Mouse (Mus musculus): Measurements from ENCODE around the gene Sh3glb1.
"Not testable (repeated sequence)": the region's sequence is repeated elsewhere in the genome, so short reads cannot be mapped to it uniquely, and the experiment has no call there.

Sh3glb1 gene

GRCm38 (mm10) chr3:144719901-144720747 lies at the start of gene Sh3glb1:
TSS of gene Sh3glb1 (minus strand) at chr3:144720335.
- DNase-seq: peak; percentile 96 to 99

- DNase-seq: no peak
Measured at GRCm38 (mm10) chr3:144765161-144765560, 45.0 kb upstream of the Sh3glb1 start.

- DNase-seq: no peak
Measured at GRCm38 (mm10) chr3:144761454-144761853, 41.3 kb upstream of the Sh3glb1 start.

DNA sequence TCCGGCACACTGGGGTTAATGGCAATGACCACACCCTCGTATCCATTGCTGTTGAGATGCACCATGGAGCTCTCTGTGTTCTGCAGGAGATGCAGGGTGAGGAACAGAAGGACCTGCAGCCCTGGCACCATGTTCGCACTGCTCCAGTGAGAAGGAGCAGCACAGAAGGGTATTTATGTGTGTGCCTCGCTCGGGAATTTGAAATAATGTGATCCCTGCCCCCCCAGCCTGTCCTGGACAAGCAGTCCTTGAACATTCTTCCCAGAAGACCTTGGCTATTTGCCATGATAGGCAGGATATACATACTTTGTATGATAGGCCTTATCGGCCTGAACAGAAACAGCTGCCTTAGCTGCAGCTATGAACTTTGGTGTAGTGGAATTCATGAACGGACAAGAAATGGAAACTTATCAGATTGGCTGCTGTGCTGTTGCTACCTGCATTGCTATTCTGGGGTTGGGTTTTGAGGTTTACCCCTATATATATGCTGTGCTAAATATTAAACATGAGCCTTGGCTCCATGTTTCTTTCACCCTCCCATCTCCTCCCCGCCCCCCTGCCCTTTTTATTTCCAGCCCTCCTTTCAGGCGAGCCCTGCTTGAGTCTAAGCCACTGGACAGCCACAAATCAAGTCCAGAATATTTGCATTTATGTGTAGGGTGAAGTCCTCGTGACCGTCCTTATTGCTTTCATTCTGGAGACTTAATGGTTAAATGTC lies 40.6 kb upstream of the Sh3glb1 start, which contains the start of gene Clca3a1:
Clca3a1 (minus strand) TSS at position 386 of the 718 bp plus-strand sequence.
- no peak for DNase-seq

GRCm38 (mm10) chr3:144759719-144760118 lies 39.6 kb upstream of the Sh3glb1 start:
- DNase-seq: no peak

DNA sequence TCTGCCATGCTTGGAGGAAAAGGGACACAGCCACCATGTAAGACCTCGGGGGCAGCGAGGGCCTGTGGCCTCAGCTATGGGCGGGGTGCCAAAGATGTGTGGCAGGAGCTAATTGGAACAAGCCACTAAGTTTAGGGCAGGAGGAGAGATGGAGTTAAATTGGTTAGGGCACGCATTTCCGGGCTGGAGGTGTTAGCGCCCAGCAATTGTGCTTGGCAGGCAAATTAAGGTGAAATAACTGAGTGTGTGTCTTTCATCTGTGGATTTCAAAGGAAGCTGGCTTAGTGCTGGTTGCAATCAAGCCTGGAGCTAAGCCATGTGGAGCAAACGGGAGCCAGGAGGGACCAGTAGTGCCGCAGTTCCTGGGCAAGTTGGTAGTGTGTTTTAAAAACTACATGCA lies 36.0 kb upstream of the Sh3glb1 start:
- not testable (repeated sequence) for DNase-seq

GRCm38 (mm10) chr3:144753120-144753519 lies 33.0 kb upstream of the Sh3glb1 start:
- DNase-seq: peak; percentile 19 to 31

GRCm38 (mm10) chr3:144749062-144749963 lies 29.2 kb upstream of the Sh3glb1 start:
- DNase-seq: not testable (repeated sequence)

GRCm38 (mm10) chr3:144747706-144748105 lies 27.6 kb upstream of the Sh3glb1 start:
- not testable (repeated sequence) for DNase-seq

GRCm38 (mm10) chr3:144738396-144738795 lies 18.3 kb upstream of the Sh3glb1 start:
- not testable (repeated sequence) for DNase-seq

GRCm38 (mm10) chr3:144736831-144737230 lies 16.7 kb upstream of the Sh3glb1 start:
- no peak for DNase-seq

DNA sequence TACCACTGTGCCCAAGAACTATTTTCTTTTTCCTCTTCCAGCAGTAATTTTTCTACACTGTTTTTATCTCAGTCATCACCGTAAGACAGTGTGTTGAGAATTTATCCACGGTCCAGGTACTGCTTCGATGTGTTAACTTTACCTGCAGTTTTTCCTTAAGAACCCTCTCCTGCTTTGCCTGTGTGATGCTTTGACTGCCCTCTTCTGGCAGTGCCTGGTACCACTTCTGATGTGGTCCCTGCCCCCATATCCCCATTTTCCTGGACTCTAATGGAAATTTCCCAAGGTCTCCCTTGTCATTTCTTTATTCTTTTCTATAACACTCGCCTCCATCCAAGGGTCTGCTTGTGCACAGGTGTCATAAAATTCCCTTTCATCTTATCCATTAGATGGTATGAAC lies 3.3 kb upstream of the Sh3glb1 start:
- DNase-seq: peak; percentile 67 to 73

DNA sequence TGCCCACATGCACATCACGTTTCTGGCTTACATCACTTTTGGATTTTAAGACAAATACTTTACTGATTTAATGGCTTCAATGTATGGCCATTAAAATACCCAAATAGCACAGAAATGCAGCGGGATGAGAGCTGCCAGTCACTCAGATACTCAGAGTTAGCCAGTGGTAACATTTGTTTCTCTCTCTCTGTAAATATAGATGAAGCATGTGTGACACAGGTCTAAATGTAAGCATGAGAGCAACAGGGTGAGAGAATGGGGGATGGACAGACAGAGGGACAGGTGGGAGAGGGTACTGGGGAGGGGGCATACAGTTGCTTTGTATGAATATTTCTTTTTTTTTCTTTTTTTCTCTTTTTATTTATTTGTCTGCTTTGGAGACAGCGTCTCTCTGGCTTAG lies 2.4 kb upstream of the Sh3glb1 start:
- not testable (repeated sequence) for DNase-seq

GRCm38 (mm10) chr3:144721860-144722256 lies 1.7 kb upstream of the Sh3glb1 start:
- no peak for DNase-seq

- no peak for DNase-seq
Measured at GRCm38 (mm10) chr3:144721077-144721859, 1.1 kb upstream of the Sh3glb1 start.

GRCm38 (mm10) chr3:144719088-144719900 lies 841 bp downstream of the Sh3glb1 start:
- DNase-seq: peak in 1 of 2 experiments; percentile 67

- peak in 1 of 2 experiments; percentile 17 for DNase-seq
Measured at GRCm38 (mm10) chr3:144718706-144719087, 1.4 kb downstream of the Sh3glb1 start.

DNA sequence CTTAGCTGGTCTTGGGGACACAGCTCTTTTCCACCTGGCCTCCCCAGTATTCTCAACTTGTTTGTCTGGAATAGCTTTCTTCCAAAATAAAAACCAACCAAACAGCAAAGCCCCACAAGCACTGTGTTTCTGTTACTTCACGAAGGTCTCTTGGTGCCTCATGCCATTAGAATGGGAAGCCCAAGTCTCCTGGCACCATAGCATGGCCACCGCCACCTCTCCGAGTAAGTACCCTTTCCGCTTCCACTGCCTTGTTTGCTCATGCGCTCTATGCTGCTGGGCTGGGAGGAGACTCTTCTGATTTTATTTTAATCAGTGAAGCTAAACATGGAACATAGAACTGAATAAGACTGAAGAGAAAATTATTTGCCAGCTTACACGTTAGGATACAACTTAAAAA lies 2.3 kb downstream of the Sh3glb1 start:
- no peak for DNase-seq

- no peak for DNase-seq
Measured at GRCm38 (mm10) chr3:144717121-144717520, 3.0 kb downstream of the Sh3glb1 start.

DNA sequence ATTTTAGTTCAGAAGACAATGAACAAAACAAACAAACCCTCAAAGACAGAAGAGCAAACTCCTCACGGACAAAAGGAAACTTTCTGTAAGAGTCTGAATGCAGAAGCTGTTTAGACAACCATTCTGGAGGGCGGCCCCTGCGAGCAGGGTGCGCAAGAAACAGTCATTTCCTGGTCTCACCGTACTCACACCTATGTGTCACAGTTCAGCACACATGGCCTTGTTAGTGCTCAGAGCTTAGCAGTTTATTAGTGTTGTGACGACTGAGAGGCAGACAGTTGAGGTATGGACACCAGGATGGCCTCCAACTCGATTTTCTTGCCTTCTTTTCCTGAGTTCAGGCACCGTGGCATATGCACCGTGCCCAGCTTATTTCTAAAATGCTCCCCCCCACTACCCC lies 4.2 kb downstream of the Sh3glb1 start:
- no peak for DNase-seq

GRCm38 (mm10) chr3:144715033-144715432 lies 5.1 kb downstream of the Sh3glb1 start:
- DNase-seq: no peak

Measured in cerebellum, adult 18-20 months (tissue).